Mouse (Mus musculus) spleen, postnatal 4 days (tissue): ENCODE measurements around the gene Stub1.

Source experiments
- DNase-seq, 2 experiments: peaks; one replicate each; pipeline ENCODE4 v3.0.0; 2022; ENCODE audit warnings: low spot score in 2 of 2

Gene Stub1

DNA sequence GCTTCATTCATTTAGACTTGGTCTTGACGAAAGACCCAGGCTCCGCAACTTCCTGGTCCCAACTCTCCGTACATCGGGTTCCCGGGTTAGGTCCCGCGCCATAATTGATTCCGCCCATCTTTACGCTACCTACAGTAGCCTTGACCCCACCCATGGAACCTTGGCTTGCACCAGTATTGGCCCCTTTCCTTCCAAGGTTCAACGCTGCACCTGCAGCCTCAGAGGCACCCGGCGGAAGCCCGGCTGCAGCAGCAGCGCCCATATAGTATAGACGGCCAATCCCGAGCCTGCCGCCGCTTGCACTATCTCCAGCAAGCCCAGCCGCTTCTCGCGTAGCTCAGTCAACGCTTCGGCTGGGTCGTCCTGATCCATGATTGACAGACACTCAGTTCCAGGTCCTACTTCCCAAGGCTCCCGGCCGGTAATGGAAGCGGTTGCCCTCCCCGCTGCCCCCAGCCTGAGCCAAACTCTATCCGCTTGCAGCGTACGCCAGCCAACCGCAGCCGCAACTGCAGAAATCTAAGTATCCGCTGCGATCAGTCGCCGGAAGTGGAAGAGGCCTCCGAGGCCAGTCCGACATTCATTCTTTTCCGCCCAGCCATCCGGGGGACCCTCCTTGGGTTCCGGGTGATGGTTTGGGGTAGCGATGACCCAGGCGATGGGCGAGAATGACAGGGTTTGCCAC is 41.2 kb downstream of the Stub1 start:
- peak; percentile 89 to 95 for DNase-seq

GRCm38 (mm10) chr17:25791320-25791842 is 41.8 kb downstream of the Stub1 start:
- DNase-seq, result no peak

- no peak for DNase-seq
Measured at GRCm38 (mm10) chr17:25786781-25787504, 46.3 kb downstream of the Stub1 start.

GRCm38 (mm10) chr17:25786280-25786679 is 46.9 kb downstream of the Stub1 start, which contains the start of gene Ccdc78:
Ccdc78 (plus strand) TSS chr17:25786580.
- no peak for DNase-seq

DNA sequence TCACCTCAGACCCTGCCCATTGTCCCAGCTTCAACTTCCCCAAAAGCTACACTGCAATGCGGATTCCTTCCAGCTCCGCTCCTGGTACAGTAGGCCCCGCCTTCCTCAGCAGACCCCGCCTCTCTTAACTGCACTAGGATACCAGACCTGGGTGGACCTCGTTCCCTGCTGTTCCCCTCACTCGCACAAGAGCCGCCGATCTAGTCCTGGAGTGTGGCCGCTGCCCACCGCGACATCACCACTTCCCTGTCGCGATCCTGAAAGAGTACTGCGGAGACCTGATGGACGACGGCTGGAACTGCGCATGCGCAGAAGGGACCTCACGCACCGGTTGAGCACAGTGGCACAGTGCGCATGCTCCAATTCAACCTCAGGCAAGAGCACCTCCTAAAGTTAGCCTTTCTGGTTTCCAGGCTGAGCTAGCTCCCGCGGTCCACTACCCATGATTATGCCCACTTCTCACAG is 47.9 kb downstream of the Stub1 start, which contains the start of gene Haghl:
TSS of gene Haghl (minus strand) at position 393 of the 465 bp plus-strand sequence.
- DNase-seq, result peak; percentile 92 to 98

GRCm38 (mm10) chr17:25783861-25784574 is 49.2 kb downstream of the Stub1 start:
- DNase-seq, result peak in 1 of 2 experiments; percentile 64

DNA sequence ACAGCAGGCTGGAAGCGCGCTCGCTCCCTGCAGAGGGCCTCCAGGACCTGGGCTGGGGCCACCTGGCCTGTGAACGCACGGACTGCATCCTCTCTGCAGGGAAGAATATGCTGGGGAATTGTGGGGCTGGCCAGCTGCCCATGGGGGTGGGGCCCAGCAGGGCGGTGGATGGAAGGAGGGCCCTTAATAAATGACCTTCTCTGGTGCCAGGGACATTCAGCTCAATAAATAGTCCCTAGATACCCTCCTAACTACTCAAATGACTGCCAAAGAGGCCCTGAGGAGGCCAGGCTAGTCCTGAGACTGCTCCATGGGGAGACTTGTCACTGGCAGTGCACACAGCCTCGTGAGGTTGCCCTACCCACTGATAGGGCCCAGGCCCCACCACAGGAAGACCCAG is 50.1 kb downstream of the Stub1 start:
- peak in 1 of 2 experiments; percentile 63 for DNase-seq

GRCm38 (mm10) chr17:25781339-25781738 is 51.9 kb downstream of the Stub1 start:
- peak in 1 of 2 experiments; percentile 54 for DNase-seq
